Mouse (Mus musculus) activated CD4-positive, CD25-positive, alpha-beta regulatory T cell (primary cell): ENCODE data around the gene Olfr1404. TPM values are rescaled to one million over a fixed set of nuclear protein-coding genes. Genes with fewer than 3 reads are reported as not detected.

Experiments used
- polyA plus RNA-seq, 2 experiments: library from polyadenylated mRNA; unstranded; fragments of 100-300 nt; shearing (Covaris generic); gene quantifications; one replicate each; pipeline ENCODE4 v1.2.1; 2017

Olfr1404 gene
- polyA plus RNA-seq: under 1 TPM in 1 of 2 experiments, not detected in 1; 0.06 TPM

GRCm38 (mm10) chr1:173212092-173212491 is at the start of gene Olfr1404:
Olfr1404 (plus strand) TSS chr1:173212392.

GRCm38 (mm10) chr1:173190540-173190939 is 21.7 kb upstream of the Olfr1404 start, which contains the start of gene Olfr1406:
Olfr1406 (minus strand) TSS chr1:173190640.

GRCm38 (mm10) chr1:173197508-173197907 is 14.7 kb upstream of the Olfr1404 start, which contains the start of gene Olfr218:
Olfr218 (plus strand) TSS chr1:173197808.

GRCm38 (mm10) chr1:173227081-173227480 is 14.9 kb downstream of the Olfr1404 start, which contains the start of gene Fcer1a:
Fcer1a (minus strand) TSS chr1:173227214.

GRCm38 (mm10) chr1:173265701-173266100 is 53.5 kb downstream of the Olfr1404 start, which contains the start of gene Olfr418:
Olfr418 (plus strand) TSS chr1:173266001.

Other genes with a start within 250 kb of the Olfr1404 start
- under 1 TPM in 1 of 2 experiments, not detected in 1; 0.05 TPM for gene Olfr1408, start 75.0 kb upstream of the Olfr1404 start, polyA plus RNA-seq
- gene Olfr1406, start 21.8 kb upstream of the Olfr1404 start, polyA plus RNA-seq: under 1 TPM in 1 of 2 experiments, not detected in 1; 0.27 TPM
- gene Olfr218, start 14.6 kb upstream of the Olfr1404 start, polyA plus RNA-seq: not detected
- under 1 TPM in 1 of 2 experiments, not detected in 1; 0.23 TPM for gene Fcer1a, start 14.8 kb downstream of the Olfr1404 start, polyA plus RNA-seq
- gene Olfr418, start 53.6 kb downstream of the Olfr1404 start, polyA plus RNA-seq: not detected
- gene Mptx2, start 65.4 kb downstream of the Olfr1404 start, polyA plus RNA-seq: not detected
- gene Ackr1, start 121.4 kb downstream of the Olfr1404 start, polyA plus RNA-seq: not detected
- gene Aim2, start 138.5 kb downstream of the Olfr1404 start, polyA plus RNA-seq: 10 to 100 TPM; 31.9 to 52.3 TPM
- gene Cadm3, start 155.3 kb downstream of the Olfr1404 start, polyA plus RNA-seq: not detected